Mouse (Mus musculus): ENCODE data around the gene Adk. TPM values are rescaled to one million over a fixed set of nuclear protein-coding genes. Genes with fewer than 3 reads are reported as not detected.

The Adk gene
- polyA plus RNA-seq, 1 experiment, result 27.3 TPM

DNA sequence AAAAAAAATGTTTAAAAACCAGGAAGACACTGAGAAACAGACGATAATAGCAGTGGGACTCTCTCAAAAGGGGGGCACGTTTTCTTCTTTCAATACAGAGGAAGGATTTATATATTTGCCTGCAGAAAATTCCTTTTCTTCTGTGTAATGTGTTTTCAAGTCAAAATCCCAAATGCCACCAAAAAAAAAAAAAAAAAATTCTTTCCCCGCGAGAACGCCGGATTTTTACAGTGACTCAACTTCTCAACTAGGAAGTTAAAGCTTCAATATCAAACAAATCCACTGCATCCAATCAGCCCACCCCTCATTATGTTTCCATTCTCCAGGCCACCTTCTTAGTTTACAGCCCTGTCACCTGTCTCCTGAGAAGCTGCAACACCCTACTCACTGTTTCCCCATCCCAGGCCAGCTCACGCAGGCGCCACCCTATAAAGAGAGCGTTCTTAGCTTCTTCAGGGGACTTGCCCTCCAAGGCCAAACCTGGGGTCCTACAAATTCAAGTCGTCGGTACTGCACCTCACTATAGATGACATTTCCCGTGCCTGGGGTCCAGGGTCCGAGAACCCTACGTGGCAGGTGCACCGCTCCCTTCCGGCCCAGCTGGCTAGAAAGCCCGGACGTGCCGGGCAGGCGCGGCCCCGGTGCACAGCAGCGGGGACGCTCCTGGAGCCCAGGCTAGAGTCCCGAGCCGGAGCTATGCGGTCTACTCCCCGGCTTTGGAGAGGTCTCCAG is 828 bp upstream of the Adk start:
- no peaks in the 10 kb centered on the region for H3K4me1 ChIP-seq (ENCODE audit: control insufficient read depth, insufficient read depth, low read length)
- peak overlapping the region; percentile 83 for H3K4me3 ChIP-seq (replicated peaks; ENCODE audit: control insufficient read depth, low read depth, low read length)
- no peak for TF ChIP-seq POLR2A (IDR thresholded peaks at IDR 0.05; ENCODE audit: borderline replicate concordance, control insufficient read depth, low read depth, low read length)
- no peak for TF ChIP-seq CTCF (IDR thresholded peaks at IDR 0.05; ENCODE audit: control insufficient read depth, insufficient read depth, low read length)
- H3K27ac ChIP-seq (ENCODE audit: control insufficient read depth, insufficient read depth, low read depth, low read length, poor library complexity), result peak overlapping the region; percentile 86
- 5% methylated on average over 28 of the region's 28 CpGs for WGBS

DNA sequence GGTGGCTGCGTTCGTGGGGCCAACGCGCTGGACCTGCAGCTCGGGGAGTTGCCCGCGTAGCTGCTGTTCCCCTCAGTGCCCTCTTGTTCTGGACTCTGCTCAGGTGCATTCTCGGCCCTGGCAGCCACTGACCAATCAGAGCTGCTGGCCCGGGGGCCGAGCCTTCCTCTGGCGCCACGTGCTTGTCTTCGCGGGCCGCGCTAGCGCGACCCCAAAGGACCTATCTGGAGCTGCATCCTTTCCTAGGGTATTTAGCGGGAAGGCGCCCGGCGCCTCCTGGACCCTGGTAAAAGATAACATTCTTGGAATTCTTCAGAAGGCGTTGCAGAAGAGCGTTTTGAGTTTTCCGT is 382 bp downstream of the Adk start:
- under 1% methylated on average over 25 of the region's 25 CpGs for WGBS

DNA sequence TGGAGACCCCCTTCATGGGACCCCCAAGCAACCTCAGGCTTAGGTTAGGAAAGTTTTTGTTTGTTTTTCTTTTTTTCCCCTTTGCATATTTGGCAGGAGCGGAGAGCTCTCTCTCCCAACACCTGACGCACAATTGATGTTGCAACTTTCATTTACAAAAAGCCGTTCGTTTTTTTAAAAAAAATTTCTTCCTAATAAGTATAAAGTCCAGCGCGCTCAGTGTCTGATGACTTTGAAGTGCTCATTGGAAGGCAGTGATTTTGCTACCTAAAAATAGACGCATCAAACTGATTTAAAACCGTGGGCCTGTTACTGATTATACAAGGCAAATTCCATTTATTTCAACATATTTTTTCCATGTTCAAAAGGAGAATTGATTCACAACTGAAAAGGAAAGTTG is 777 bp downstream of the Adk start:
- 7% methylated on average over 8 of the region's 8 CpGs for WGBS
- Histone ChIP-seq H3K4me3 (replicated peaks; ENCODE audit: control insufficient read depth, low read depth, low read length) (no peak overlapping the region), H3K4me1 (ENCODE audit: control insufficient read depth, insufficient read depth, low read length) (no peaks in the 10 kb centered on the region), H3K27ac (ENCODE audit: control insufficient read depth, insufficient read depth, low read depth, low read length, poor library complexity) (no peak overlapping the region)
- TF ChIP-seq CTCF (IDR thresholded peaks at IDR 0.05; ENCODE audit: control insufficient read depth, insufficient read depth, low read length), result no peak
- no peak for TF ChIP-seq POLR2A (IDR thresholded peaks at IDR 0.05; ENCODE audit: borderline replicate concordance, control insufficient read depth, low read depth, low read length)

More for the DNA sequence above, 382 bp downstream of the Adk start:
- Histone ChIP-seq H3K4me1 (ENCODE audit: control insufficient read depth, insufficient read depth, low read length) (no peaks in the 10 kb centered on the region), H3K27ac (ENCODE audit: control insufficient read depth, insufficient read depth, low read depth, low read length, poor library complexity) (peak overlapping the region; percentile 53), H3K4me3 (replicated peaks; ENCODE audit: control insufficient read depth, low read depth, low read length) (peak overlapping the region; percentile 90)
- TF ChIP-seq CTCF (IDR thresholded peaks at IDR 0.05; ENCODE audit: control insufficient read depth, insufficient read depth, low read length) (no peak), POLR2A (IDR thresholded peaks at IDR 0.05; ENCODE audit: borderline replicate concordance, control insufficient read depth, low read depth, low read length) (no peak)

DNA sequence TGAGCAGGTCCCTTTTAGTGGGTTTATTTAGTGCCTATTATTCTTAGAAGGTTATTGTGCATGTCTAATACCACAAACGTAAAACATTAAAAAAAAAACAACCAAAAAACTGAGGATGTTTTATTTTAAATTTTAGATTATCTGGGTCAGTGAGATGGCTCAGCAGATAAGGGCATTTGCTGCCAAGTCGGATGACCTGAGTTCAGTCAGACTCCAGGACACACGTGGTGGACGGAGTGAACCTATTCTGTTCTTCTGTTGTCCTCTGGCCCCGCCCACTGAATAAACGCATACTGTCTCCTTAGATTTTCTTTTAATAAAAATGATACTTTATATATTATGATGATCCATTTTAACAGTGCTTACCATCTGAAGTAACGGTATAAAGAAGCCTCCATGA is 1.2 kb downstream of the Adk start:
- Histone ChIP-seq H3K4me3 (replicated peaks; ENCODE audit: control insufficient read depth, low read depth, low read length) (no peak overlapping the region), H3K4me1 (ENCODE audit: control insufficient read depth, insufficient read depth, low read length) (no peaks in the 10 kb centered on the region), H3K27ac (ENCODE audit: control insufficient read depth, insufficient read depth, low read depth, low read length, poor library complexity) (no peak overlapping the region)
- no peak for TF ChIP-seq CTCF (IDR thresholded peaks at IDR 0.05; ENCODE audit: control insufficient read depth, insufficient read depth, low read length)
- no peak for TF ChIP-seq POLR2A (IDR thresholded peaks at IDR 0.05; ENCODE audit: borderline replicate concordance, control insufficient read depth, low read depth, low read length)
- 72% methylated on average over 7 of the region's 7 CpGs for WGBS

DNA sequence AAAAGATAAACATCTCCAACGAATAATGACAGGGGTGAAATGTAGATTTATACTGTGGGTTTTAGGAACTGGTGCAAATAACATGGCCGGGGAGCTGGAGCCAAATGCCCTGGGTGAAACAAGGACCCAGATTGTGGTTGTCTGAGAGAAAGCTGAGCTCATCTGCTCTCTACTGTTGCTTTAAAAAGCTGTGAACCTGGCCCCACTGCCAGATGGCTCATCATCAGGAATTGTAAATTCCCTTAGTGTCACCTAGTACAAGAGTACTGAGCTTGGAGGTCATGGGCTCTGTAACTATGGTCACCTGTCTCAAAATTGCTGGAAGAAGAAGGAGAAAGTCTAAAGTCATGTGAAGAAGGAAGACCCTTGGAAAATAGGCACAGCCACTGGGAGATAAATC is 6.6 kb downstream of the Adk start:
- WGBS, result 78% methylated on average over 2 of the region's 2 CpGs
- no peaks in the 10 kb centered on the region for H3K4me1 ChIP-seq (ENCODE audit: control insufficient read depth, insufficient read depth, low read length)
- no peak overlapping the region for H3K27ac ChIP-seq (ENCODE audit: control insufficient read depth, insufficient read depth, low read depth, low read length, poor library complexity)
- no peak for TF ChIP-seq POLR2A (IDR thresholded peaks at IDR 0.05; ENCODE audit: borderline replicate concordance, control insufficient read depth, low read depth, low read length)
- no peak for TF ChIP-seq CTCF (IDR thresholded peaks at IDR 0.05; ENCODE audit: control insufficient read depth, insufficient read depth, low read length)
- H3K4me3 ChIP-seq (replicated peaks; ENCODE audit: control insufficient read depth, low read depth, low read length), result no peak overlapping the region

DNA sequence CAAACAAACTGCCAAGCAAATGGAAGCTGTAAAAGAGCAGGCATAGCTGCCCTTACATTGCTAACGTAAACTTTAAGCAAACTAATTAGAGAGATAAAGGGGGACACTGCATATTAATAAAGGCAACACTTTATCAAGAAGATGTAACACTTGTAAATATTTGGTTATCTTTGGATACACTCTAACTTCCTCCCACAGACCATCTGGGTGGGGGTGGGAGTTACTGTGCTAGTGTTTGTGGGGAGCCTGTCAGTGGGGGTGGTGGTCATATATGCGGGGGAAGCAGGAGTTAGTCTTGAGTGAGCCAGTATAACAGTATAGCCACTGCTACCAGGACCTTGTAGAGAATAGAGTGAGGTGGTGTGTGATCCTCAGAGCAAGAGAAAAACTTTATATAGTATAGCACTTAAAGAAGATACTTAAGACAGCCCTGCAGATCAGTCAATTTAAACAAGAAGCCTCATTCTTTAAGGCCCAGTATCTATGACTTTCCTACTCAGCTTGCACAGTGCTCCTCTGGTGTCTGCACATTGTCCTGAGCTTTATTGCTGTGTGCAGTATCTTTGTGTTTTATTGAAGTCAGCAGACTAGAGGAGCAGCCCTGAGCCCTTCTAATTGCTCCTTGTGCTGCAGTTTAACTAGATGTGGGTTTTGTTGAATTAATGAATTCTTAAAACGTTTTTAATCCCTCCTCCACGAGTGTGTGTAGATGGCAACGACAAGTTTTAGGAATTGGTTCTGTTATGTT is 10.6 kb downstream of the Adk start:
- no peaks in the 10 kb centered on the region for H3K4me1 ChIP-seq (ENCODE audit: control insufficient read depth, insufficient read depth, low read length)
- no peak overlapping the region for H3K4me3 ChIP-seq (replicated peaks; ENCODE audit: control insufficient read depth, low read depth, low read length)
- WGBS, result 70% methylated on average over 5 of the region's 5 CpGs
- no peak overlapping the region for H3K27ac ChIP-seq (ENCODE audit: control insufficient read depth, insufficient read depth, low read depth, low read length, poor library complexity)
- TF ChIP-seq POLR2A (IDR thresholded peaks at IDR 0.05; ENCODE audit: borderline replicate concordance, control insufficient read depth, low read depth, low read length), result no peak
- no peak for TF ChIP-seq CTCF (IDR thresholded peaks at IDR 0.05; ENCODE audit: control insufficient read depth, insufficient read depth, low read length)

DNA sequence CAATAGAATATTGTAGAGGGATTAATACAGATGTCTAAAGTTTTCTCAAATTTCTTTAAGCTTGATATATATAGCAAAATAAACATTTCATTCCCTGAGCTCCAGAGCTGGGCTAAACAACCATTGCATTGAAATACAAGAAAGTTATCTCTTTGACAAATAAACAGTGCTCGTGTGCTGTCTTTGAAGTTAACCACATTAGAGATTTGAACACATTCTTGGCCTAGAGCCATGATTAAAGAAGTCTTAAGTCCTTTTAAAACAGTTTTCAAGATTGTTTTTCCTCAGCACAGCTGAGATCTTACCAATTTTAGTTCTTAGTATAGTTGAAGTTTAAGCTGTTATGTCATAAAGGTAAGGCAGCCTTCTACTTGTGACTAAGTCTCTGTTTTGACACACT is 11.9 kb downstream of the Adk start:
- 47% methylated on average over 1 of the region's 1 CpGs for WGBS
- no peak overlapping the region for H3K4me3 ChIP-seq (replicated peaks; ENCODE audit: control insufficient read depth, low read depth, low read length)
- H3K27ac ChIP-seq (ENCODE audit: control insufficient read depth, insufficient read depth, low read depth, low read length, poor library complexity), result no peak overlapping the region
- TF ChIP-seq CTCF (IDR thresholded peaks at IDR 0.05; ENCODE audit: control insufficient read depth, insufficient read depth, low read length) (no peak), POLR2A (IDR thresholded peaks at IDR 0.05; ENCODE audit: borderline replicate concordance, control insufficient read depth, low read depth, low read length) (no peak)
- H3K4me1 ChIP-seq (ENCODE audit: control insufficient read depth, insufficient read depth, low read length), result no peaks in the 10 kb centered on the region

DNA sequence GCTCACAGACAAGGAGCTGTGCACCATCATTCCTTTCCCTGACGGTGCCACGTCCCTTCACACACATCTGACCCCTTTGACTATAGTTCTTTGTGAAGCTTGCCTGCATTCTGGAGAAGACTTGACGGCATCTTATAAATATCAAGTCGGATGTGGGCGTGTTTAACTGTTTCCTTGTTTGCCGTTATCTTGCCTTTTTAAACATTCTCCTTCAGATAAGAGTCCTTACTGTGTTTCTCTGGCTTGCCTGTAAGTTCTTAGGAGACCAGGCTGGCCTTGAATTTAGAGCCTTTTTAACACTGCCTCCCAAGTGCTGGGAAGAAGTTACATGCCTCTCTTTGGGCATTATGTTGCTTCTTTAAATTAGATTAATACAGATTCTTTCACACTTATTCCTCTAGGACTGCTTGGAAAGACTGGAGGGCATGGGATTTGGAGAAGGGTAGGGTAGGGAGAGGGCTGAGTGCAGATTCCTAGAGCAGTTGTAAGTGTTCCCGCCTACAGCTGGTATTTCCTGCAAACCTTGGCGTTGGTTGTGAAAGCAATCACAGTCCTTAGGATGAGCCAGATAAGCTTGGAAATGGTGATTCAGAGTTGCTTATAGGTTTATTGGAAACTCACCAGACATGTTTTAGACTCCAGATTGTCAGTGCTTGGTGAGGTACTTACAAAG is 13.3 kb downstream of the Adk start:
- 52% methylated on average over 8 of the region's 8 CpGs for WGBS
- Histone ChIP-seq H3K27ac (ENCODE audit: control insufficient read depth, insufficient read depth, low read depth, low read length, poor library complexity) (no peak overlapping the region), H3K4me1 (ENCODE audit: control insufficient read depth, insufficient read depth, low read length) (no peaks in the 10 kb centered on the region), H3K4me3 (replicated peaks; ENCODE audit: control insufficient read depth, low read depth, low read length) (no peak overlapping the region)
- TF ChIP-seq CTCF (IDR thresholded peaks at IDR 0.05; ENCODE audit: control insufficient read depth, insufficient read depth, low read length), result no peak
- no peak for TF ChIP-seq POLR2A (IDR thresholded peaks at IDR 0.05; ENCODE audit: borderline replicate concordance, control insufficient read depth, low read depth, low read length)
